Mouse (Mus musculus): ENCODE data around the gene Rragc.

The Rragc gene

GRCm38 (mm10) chr4:123952059-123952458 lies 34.8 kb downstream of the Rragc start:
- no peak for DNase-seq (ENCODE audit: low read depth, low spot score)

- DNase-seq (ENCODE audit: low read depth, low spot score), result peak; percentile 70
These were observed 39.7 kb downstream of the Rragc start for GRCm38 (mm10) chr4:123956703-123957491.

- no peak for DNase-seq (ENCODE audit: low read depth, low spot score)
These were observed 40.2 kb downstream of the Rragc start for GRCm38 (mm10) chr4:123957492-123957808.

GRCm38 (mm10) chr4:123957891-123958290 lies 40.6 kb downstream of the Rragc start:
- DNase-seq (ENCODE audit: low read depth, low spot score), result no peak

GRCm38 (mm10) chr4:123960955-123961354 lies 43.7 kb downstream of the Rragc start:
- DNase-seq (ENCODE audit: low read depth, low spot score), result no peak

- DNase-seq (ENCODE audit: low read depth, low spot score), result no peak
These were observed 45.5 kb downstream of the Rragc start for GRCm38 (mm10) chr4:123962721-123963120.

- DNase-seq (ENCODE audit: low read depth, low spot score), result no peak
These were observed 51.5 kb downstream of the Rragc start for GRCm38 (mm10) chr4:123968663-123969321.

- DNase-seq (ENCODE audit: low read depth, low spot score), result peak; percentile 60
These were observed 52.2 kb downstream of the Rragc start for GRCm38 (mm10) chr4:123969458-123969857.

- DNase-seq (ENCODE audit: low read depth, low spot score), result peak; percentile 68
These were observed 53.8 kb downstream of the Rragc start for GRCm38 (mm10) chr4:123971059-123971458.

- peak; percentile 52 for DNase-seq (ENCODE audit: low read depth, low spot score)
These were observed 55.3 kb downstream of the Rragc start for GRCm38 (mm10) chr4:123972423-123973049.

- peak; percentile 58 for DNase-seq (ENCODE audit: low read depth, low spot score)
These were observed 64.9 kb downstream of the Rragc start for GRCm38 (mm10) chr4:123982105-123982504.
